Mouse (Mus musculus) lung, embryonic 14.5 days (tissue): Measurements from ENCODE around the gene Orai3. TPM values are rescaled to one million over a fixed set of nuclear protein-coding genes. Genes with fewer than 3 reads are reported as not detected.

Source experiments
- ATAC-seq: fragments of 200-750 bp; cut with Nextera tagmentation; 2 replicates; pipeline ENCODE4 v1.8.0; 2017; ENCODE audit warnings: mild to moderate bottlenecking, moderate TSS enrichment, moderate library complexity; ENCODE audit not compliant: insufficient read depth
- DNase-seq: peaks from one replicate; pipeline ENCODE4 v3.0.0-alpha.2; 2015
- H3K27ac ChIP-seq: fragments of 300-500 bp; sonication (generic); 2 replicates; pipeline ENCODE4 v1.5.1; 2014; ENCODE audit warnings: low read depth, mild to moderate bottlenecking, moderate library complexity
- H3K27me3 ChIP-seq: fragments of 300-500 bp; sonication (generic); 2 replicates; pipeline ENCODE4 v1.6.1; 2014; ENCODE audit warnings: low read length, control low read depth; ENCODE audit not compliant: insufficient read depth
- H3K36me3 ChIP-seq: fragments of 300-500 bp; sonication (generic); 2 replicates; pipeline ENCODE4 v1.6.1; 2014; ENCODE audit warnings: control low read depth; ENCODE audit not compliant: insufficient read depth
- H3K4me1 ChIP-seq: fragments of 300-500 bp; sonication (generic); 2 replicates; pipeline ENCODE4 v1.6.1; 2014; ENCODE audit warnings: antibody characterized with exemption, control low read depth; ENCODE audit not compliant: insufficient read depth
- H3K4me2 ChIP-seq: fragments of 300-500 bp; sonication (generic); 2 replicates; pipeline ENCODE4 v1.6.1; 2014; ENCODE audit warnings: mild to moderate bottlenecking
- H3K4me3 ChIP-seq: fragments of 300-500 bp; sonication (generic); 2 replicates; pipeline ENCODE4 v1.5.1; 2014; ENCODE audit warnings: low read depth, low read length
- H3K9ac ChIP-seq: fragments of 300-500 bp; sonication (generic); 2 replicates; pipeline ENCODE4 v1.6.1; 2014
- H3K9me3 ChIP-seq: fragments of 300-500 bp; sonication (generic); 2 replicates; pipeline ENCODE4 v1.6.1; 2016; ENCODE audit warnings: low read depth, low read length, control low read depth
- CTCF ChIP-seq: IDR thresholded peaks from 2 replicates; pipeline ENCODE4 v1.5.1; 2016; ENCODE audit warnings: antibody characterized with exemption, low read depth
- WGBS: fragments of 180-500 bp; shearing (Covaris S2); extraction: QIAGEN DNeasy Blood & Tissue Kit; methylation state at CpG from one replicate; pipeline ENCODE4 v1.1.7; 2014; 5-methylcytosine and 5-hydroxymethylcytosine counted together
- polyA plus RNA-seq: library from polyadenylated mRNA; unstranded; fragments of >200 nt; fragmentation: Nextera tagmentation; extraction: Ambion mirVana; gene quantifications from 2 replicates; pipeline ENCODE4 v1.2.1, GENCODE M21; 2014

The Orai3 gene
- polyA plus RNA-seq, 1 experiment from 2014 or later, result 21.8 TPM

DNA sequence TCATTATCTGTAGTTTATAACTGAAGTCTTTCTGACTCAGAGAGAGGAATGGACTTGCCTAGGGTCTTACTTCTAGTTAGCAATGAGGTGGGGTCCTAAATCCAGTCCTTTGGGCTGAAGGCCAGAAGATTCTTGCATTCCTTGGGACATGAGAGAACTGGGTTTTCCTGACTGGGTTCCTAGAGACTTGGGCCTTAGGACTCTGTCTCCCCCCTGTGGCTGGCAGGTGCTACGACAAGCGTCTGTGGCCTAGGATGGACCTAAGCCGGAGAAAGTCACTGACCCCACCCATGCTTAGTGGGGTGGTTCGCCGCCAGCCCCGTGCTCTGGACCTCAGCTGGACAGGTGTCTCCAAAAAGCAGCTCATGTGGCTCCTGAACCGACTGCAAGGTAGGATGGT is 8.6 kb upstream of the Orai3 start:
- Histone ChIP-seq H3K4me2 (no peak overlapping the region), H3K9me3 (no peaks in the 10 kb centered on the region), H3K4me3 (no peak overlapping the region), H3K27ac (no peak overlapping the region), H3K9ac (no peak overlapping the region), H3K27me3 (no peaks in the 10 kb centered on the region), H3K4me1 (no peaks in the 10 kb centered on the region), H3K36me3 (peaks cover 83% of the 10 kb centered on the region)
- ATAC-seq (peak; percentile 49; the same call in 1 of the 2 replicates), DNase-seq (peak; percentile 90)
- 33% methylated on average over 7 of the region's 7 CpGs for WGBS
- TF ChIP-seq CTCF, result peak; percentile 94

DNA sequence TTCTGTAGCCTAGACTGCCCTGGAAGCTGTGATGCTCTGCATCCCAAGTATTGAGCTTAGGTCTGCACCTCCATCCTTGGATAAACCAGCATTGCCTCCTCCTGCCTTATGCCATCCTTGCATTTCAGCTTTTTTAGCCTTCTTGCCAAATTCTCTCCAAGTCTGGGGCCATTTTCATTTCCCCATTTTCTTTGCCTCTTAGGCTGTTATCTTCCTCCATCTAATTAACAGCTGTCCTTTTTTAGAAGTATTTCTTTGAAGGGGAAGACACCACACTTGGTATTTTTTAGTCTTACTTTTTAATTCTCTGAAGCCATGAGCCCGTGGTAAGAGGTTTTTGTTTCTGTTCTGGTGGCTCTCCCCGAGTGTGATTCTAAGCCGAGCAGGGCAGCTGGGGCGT is 6.0 kb upstream of the Orai3 start:
- no peak overlapping the region for H3K4me2 ChIP-seq
- peaks cover 80% of the 10 kb centered on the region for H3K36me3 ChIP-seq
- TF ChIP-seq CTCF, result no peak

DNA sequence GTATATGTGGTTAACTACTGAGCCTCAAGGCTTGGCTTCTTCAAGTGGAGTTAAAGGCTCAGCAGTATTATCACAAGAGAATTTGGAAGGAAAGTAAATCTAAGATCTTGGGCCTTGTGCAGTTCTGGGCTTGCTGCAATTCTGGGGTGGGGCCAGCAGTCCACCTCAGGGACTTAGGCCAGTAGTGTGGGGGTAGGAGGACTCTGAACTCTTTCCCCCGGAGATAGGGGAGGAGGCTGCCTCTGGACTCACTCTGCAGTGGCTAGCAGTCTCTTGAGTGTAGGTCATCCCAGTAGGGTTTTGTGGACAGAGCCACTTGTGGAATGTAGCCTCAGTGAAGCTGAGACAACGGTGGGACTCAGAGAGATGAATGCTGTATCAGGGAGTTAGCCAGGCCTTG is 3.9 kb upstream of the Orai3 start:
- 86% methylated on average over 2 of the region's 2 CpGs for WGBS
- Histone ChIP-seq H3K36me3 (peaks cover 67% of the 10 kb centered on the region), H3K9me3 (no peaks in the 10 kb centered on the region), H3K4me2 (no peak overlapping the region), H3K4me3 (no peak overlapping the region), H3K4me1 (0 out of 2 replicates have a peak, but pooled peaks cover 2% of the 10 kb centered on the region), H3K27me3 (no peaks in the 10 kb centered on the region), H3K27ac (no peak overlapping the region), H3K9ac (no peak overlapping the region)
- TF ChIP-seq CTCF, result no peak
- DNase-seq, result no peak
- ATAC-seq, result no peak

More for the DNA sequence above, 6.0 kb upstream of the Orai3 start:
- H3K4me3 ChIP-seq, result no peak overlapping the region
- 83% methylated on average over 4 of the region's 4 CpGs for WGBS
- ATAC-seq (no peak), DNase-seq (no peak)
- no peak overlapping the region for H3K27ac ChIP-seq
- H3K9me3 ChIP-seq, result no peaks in the 10 kb centered on the region
- H3K9ac ChIP-seq, result no peak overlapping the region
- H3K4me1 ChIP-seq, result no peaks in the 10 kb centered on the region
- H3K27me3 ChIP-seq, result no peaks in the 10 kb centered on the region

DNA sequence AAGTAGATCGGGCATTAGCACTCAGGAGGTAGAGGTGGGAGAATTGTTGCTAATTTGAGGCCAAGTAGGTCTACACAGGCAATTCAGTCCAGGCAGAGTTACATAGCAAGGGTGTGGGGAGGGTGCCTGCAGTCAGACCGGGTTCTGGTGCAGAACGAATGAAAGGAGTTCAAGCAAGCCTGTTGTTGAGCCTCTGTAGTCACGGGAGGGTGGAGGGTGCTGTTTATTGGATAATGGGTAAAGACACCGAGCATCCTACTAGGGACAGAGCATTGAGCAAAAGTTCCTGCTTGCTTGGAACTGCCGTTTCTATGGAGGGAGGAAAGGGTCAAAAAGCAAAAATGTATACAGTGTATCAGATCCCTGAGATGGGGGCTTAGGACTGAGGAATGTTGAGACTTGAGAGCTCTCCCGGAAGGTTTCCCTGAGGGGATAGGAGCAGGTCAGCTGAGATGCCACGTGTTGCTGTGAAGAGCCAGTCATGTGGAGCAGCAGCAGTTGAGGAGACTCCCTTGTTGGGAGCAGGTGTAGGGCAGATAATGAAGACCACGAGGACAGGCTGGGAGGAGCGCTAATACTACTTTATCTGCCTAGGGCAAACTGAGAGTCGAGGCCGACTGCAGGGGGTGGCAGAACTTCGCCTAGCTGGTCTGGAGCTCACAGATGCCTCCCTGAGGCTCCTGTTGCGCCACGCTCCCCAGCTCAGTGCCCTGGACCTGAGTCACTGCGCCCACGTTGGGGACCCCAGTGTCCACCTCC is 2.6 kb upstream of the Orai3 start:
- ATAC-seq (no peak), DNase-seq (no peak)
- peaks cover 61% of the 10 kb centered on the region for H3K36me3 ChIP-seq
- no peaks in the 10 kb centered on the region for H3K9me3 ChIP-seq
- H3K4me3 ChIP-seq, result no peak overlapping the region
- H3K27me3 ChIP-seq, result no peaks in the 10 kb centered on the region
- WGBS, result 70% methylated on average over 17 of the region's 17 CpGs
- no peak overlapping the region for H3K9ac ChIP-seq
- TF ChIP-seq CTCF, result no peak
- 0 out of 2 replicates have a peak, but pooled peaks cover 7% of the 10 kb centered on the region for H3K4me1 ChIP-seq
- no peak overlapping the region for H3K27ac ChIP-seq
- H3K4me2 ChIP-seq, result no peak overlapping the region; the same call in 1 of the 2 replicates

DNA sequence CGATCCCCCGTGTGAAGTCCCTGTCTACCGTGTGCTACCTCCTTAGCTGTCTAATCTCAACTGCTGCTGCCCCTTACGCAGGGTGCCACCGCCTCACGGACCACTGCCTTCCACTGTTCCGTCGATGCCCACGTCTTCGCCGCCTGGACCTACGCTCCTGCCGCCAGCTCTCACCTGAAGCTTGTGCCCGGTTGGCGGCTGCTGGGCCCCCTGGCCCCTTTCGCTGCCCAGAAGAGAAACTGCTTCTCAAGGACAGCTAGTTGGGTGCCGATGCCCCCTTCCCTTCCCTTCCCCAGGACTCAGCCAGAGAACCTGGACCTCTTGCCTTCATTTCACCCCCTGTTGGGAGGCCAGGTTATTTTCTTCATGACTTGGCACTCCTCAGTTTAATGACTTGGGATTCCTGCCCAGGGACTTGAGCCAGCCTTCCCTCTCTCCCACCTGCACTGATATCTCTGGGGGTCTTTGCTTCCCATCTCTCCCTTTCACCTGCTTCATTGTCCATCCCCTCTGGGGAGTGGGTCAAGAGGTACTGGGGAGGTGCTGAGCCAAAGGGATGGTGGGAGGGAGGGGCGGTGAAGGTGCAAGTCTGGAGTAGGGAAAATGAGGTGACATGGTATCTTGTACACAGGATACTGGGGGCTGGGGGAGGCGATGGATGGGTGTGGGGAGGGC is 1.8 kb upstream of the Orai3 start:
- peaks cover 54% of the 10 kb centered on the region for H3K36me3 ChIP-seq
- peak overlapping the region; percentile 25; the same call in 1 of the 2 replicates for H3K4me2 ChIP-seq
- no peaks in the 10 kb centered on the region for H3K27me3 ChIP-seq
- ATAC-seq (no peak), DNase-seq (no peak)
- no peak for TF ChIP-seq CTCF
- H3K9ac ChIP-seq, result no peak overlapping the region; the same call in 1 of the 2 replicates
- 0 out of 2 replicates have a peak overlapping the region, but pooled peaks have one; percentile 12 for H3K27ac ChIP-seq
- H3K4me3 ChIP-seq, result no peak overlapping the region
- H3K4me1 ChIP-seq, result 0 out of 2 replicates have a peak, but pooled peaks cover 7% of the 10 kb centered on the region
- H3K9me3 ChIP-seq, result no peaks in the 10 kb centered on the region
- 89% methylated on average over 19 of the region's 19 CpGs for WGBS

DNA sequence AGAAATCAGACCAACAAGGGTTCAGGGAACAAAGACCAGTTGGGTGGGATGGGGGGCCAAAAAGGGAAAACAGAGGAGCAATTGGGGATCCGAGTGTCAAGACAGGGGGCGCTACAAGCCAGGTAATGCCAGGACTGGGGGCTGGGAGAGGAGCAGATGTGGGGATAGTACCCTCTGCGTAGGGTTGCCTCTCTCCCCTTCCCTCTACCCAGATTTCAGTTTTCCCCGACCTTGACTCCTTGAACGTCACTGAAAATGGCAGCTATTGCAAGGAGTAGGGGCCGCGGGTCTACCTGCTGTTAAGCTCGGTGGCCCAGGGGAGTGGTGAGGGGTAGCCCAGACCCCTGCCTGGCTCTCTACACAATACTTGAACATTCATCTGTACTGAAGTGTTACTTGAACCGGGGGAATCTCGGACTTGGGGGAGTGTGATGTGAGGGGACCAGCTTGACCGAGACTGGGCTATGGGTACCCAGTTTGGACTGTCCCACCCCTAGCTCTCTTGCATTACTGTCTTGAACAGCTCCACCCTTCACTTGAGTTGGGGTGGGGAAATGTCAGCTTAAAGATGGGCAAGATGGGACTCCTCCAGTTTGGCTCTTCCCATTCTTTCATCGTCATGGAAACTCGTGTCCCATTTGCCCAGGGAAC is 1.1 kb upstream of the Orai3 start:
- peak; percentile 38 for TF ChIP-seq CTCF
- ATAC-seq (no peak), DNase-seq (no peak)
- Histone ChIP-seq H3K27ac (0 out of 2 replicates have a peak overlapping the region, but pooled peaks have one; percentile 12), H3K9ac (no peak overlapping the region), H3K36me3 (peaks cover 49% of the 10 kb centered on the region), H3K4me3 (0 out of 2 replicates have a peak overlapping the region, but pooled peaks have one; percentile 80), H3K27me3 (no peaks in the 10 kb centered on the region), H3K4me2 (peak overlapping the region; percentile 25; the same call in 1 of the 2 replicates), H3K9me3 (no peaks in the 10 kb centered on the region), H3K4me1 (0 out of 2 replicates have a peak, but pooled peaks cover 7% of the 10 kb centered on the region)
- WGBS, result 45% methylated on average over 13 of the region's 13 CpGs
